Comparison of ENCODE assay signal across 20 mouse cellular contexts in genomic region chr17:69074095-69074494, GRCm38 (mm10).
"Had no signal": no experiment of that assay in that cellular context is flagged by ENCODE, and none has a peak within 500 bp of the region (broad histone marks: within the 10 kb centered on the region; RNA-seq: fewer than 3 reads in every experiment).

No protein-coding gene starts in this region.

- H3K4me3 ChIP-seq: kidney, embryonic 15.5 days; liver, embryonic 15.5 days; midbrain, embryonic 12.5 days; midbrain, embryonic 15.5 days; neural tube, embryonic 12.5 days; neural tube, embryonic 15.5 days had no signal

- H3K27ac ChIP-seq: kidney, embryonic 15.5 days; liver, embryonic 15.5 days; macrophage; midbrain, embryonic 12.5 days; midbrain, embryonic 15.5 days; neural tube, embryonic 12.5 days; neural tube, embryonic 15.5 days had no signal

- DNase-seq: kidney, adult 11 months; kidney, adult 8-10 months; kidney, postnatal 10 days; kidney, postnatal 36 days; lung, embryonic 14.5 days; right cerebral cortex, adult 18-20 months; right cerebral cortex, postnatal 14 days; right cerebral cortex, postnatal 4 days; thymus, adult 18-20 months; thymus, postnatal 14 days; thymus, postnatal 4 days had no signal

- H3K36me3 ChIP-seq: kidney, embryonic 15.5 days; liver, embryonic 15.5 days; midbrain, embryonic 12.5 days; midbrain, embryonic 15.5 days; neural tube, embryonic 12.5 days; neural tube, embryonic 15.5 days had no signal

- H3K9me3 ChIP-seq: kidney, embryonic 15.5 days; liver, embryonic 15.5 days; midbrain, embryonic 12.5 days; midbrain, embryonic 15.5 days; neural tube, embryonic 12.5 days; neural tube, embryonic 15.5 days had no signal

- H3K4me2 ChIP-seq: kidney, embryonic 15.5 days; liver, embryonic 11.5 days; liver, embryonic 15.5 days; lung, embryonic 14.5 days; midbrain, embryonic 12.5 days; midbrain, embryonic 15.5 days; neural tube, embryonic 12.5 days; neural tube, embryonic 15.5 days had no signal

- H3K9ac ChIP-seq: kidney, embryonic 15.5 days; liver, embryonic 15.5 days; lung, embryonic 14.5 days; midbrain, embryonic 12.5 days; midbrain, embryonic 15.5 days; neural tube, embryonic 12.5 days; neural tube, embryonic 15.5 days had no signal

- ATAC-seq: lung, postnatal 0 days; midbrain, embryonic 15.5 days had no signal
